ENCODE assay signal across 8 mouse cellular contexts in the genomic region with DNA sequence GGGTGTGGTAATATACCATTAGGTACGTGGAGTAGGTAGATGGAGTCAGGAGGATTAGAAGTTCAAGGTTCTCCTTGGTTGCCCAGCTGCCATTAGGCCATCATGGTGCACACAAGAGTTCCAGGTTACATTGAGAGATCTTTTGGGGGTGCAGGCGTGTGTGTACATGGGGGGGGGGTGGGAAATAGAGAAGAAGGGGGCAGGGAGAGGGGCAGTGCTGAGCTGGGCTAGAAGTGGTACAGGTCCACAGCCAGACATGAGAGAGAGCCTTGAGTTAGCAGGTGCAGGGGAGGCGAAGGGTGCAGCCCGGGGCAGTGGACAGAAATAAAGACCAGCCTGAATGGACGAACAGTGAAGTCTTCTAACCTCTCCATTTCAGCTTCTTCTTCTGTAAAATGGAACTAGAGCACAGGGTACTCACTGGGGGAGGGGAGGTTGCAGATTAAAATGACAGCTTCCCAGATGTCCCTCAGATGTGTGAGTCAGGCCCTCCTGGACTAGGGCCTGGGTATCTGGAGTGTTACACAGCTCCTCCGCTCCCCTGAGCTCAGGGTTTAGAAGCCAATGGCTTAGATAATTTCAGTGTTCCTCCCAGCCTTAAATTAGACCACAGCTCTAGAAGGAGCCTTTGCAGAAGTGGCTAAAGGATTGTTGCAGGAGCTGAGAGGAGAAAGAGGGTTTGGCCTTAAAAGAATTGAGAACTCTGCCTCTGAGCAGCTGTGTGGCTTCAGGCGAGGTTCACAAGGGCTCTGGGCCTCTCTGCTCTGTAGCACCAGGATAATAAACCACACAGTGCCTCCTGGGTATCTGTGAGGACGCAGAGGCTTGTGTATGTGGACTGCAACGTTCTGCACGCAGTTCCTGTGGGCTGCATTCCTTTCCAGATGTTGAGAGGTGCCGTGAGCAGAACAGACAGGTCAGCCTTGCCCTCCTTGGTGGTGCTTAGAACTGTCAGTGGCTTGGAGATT. TPM values are rescaled to one million over a fixed set of nuclear protein-coding genes. Genes with fewer than 3 reads are reported as not detected.
DNase-seq lines count a peak whose midpoint lies in the region; ATAC-seq and TF ChIP-seq lines count a peak whose summit lies in the region.
"Had no signal": no experiment of that assay in that cellular context is flagged by ENCODE, and none has a peak within 500 bp of the region (broad histone marks: within the 10 kb centered on the region; RNA-seq: fewer than 3 reads in every experiment).

No protein-coding gene starts in this region.

- H3K4me1 ChIP-seq in kidney, embryonic 15.5 days = peaks cover 68% of the 10 kb centered on the region
- peaks cover 70% of the 10 kb centered on the region for H3K4me1 ChIP-seq in heart, embryonic 15.5 days (replicated peaks)
- peaks cover 43% of the 10 kb centered on the region for H3K4me1 ChIP-seq in liver, postnatal 0 days (ENCODE audit: insufficient read depth)

- no peak for TF ChIP-seq EP300 in liver, postnatal 0 days (IDR thresholded peaks at IDR 0.05; ENCODE audit: low read depth)

- no peak for DNase-seq in kidney, adult 11 months
- peak; percentile 81 for DNase-seq in MN1 (ENCODE audit: low spot score)
- DNase-seq in liver, postnatal 0 days = no peak
- DNase-seq in B cell, adult 2 months = no peak
- no peak for DNase-seq in cerebellum, postnatal 4 days (ENCODE audit: low spot score in 2 of 2)
- DNase-seq: embryo, embryonic 11 days had no signal

- H3K27me3 ChIP-seq in kidney, embryonic 15.5 days = no peaks in the 10 kb centered on the region
- no peaks in the 10 kb centered on the region for H3K27me3 ChIP-seq in heart, embryonic 15.5 days
- no peaks in the 10 kb centered on the region for H3K27me3 ChIP-seq in liver, postnatal 0 days (ENCODE audit: insufficient read depth, low read length)

- H3K27ac ChIP-seq in kidney, embryonic 15.5 days = peak overlapping the region; percentile 70
- peak overlapping the region; percentile 91 for H3K27ac ChIP-seq in heart, embryonic 15.5 days
- peak overlapping the region; percentile 86 for H3K27ac ChIP-seq in liver, postnatal 0 days (ENCODE audit: low read depth)

- no peak overlapping the region for H3K4me3 ChIP-seq in kidney, embryonic 15.5 days (replicated peaks)
- H3K4me3 ChIP-seq in heart, embryonic 15.5 days = no peak overlapping the region
- H3K4me3 ChIP-seq in liver, postnatal 0 days (ENCODE audit: low read depth, low read length) = no peak overlapping the region

- peaks cover 56% of the 10 kb centered on the region for H3K36me3 ChIP-seq in kidney, embryonic 15.5 days
- H3K36me3 ChIP-seq in heart, embryonic 15.5 days = peaks cover 36% of the 10 kb centered on the region
- H3K36me3 ChIP-seq in liver, postnatal 0 days (replicated peaks; ENCODE audit: insufficient read depth, low read length) = peaks cover 15% of the 10 kb centered on the region

- ATAC-seq in kidney, embryonic 15.5 days (replicated peaks; ENCODE audit: low FRiP score) = no peak
- ATAC-seq in heart, embryonic 15.5 days (replicated peaks; ENCODE audit: insufficient number of reproducible peaks, insufficient read depth, low FRiP score, low read depth) = no peak
- peak; percentile 24 for ATAC-seq in liver, postnatal 0 days

- H3K4me2 ChIP-seq in kidney, embryonic 15.5 days = 0 out of 2 replicates have a peak overlapping the region, but pooled peaks have one; percentile 7
- H3K4me2 ChIP-seq in heart, embryonic 15.5 days = no peak overlapping the region
- no peak overlapping the region for H3K4me2 ChIP-seq in liver, postnatal 0 days (ENCODE audit: low read depth, low read length)

- no peaks in the 10 kb centered on the region for H3K9me3 ChIP-seq in kidney, embryonic 15.5 days (replicated peaks)
- H3K9me3 ChIP-seq in heart, embryonic 15.5 days (replicated peaks) = no peaks in the 10 kb centered on the region
- no peaks in the 10 kb centered on the region for H3K9me3 ChIP-seq in liver, postnatal 0 days (ENCODE audit: low read length)

- no peak overlapping the region for H3K9ac ChIP-seq in kidney, embryonic 15.5 days
- H3K9ac ChIP-seq in heart, embryonic 15.5 days = no peak overlapping the region
- H3K9ac ChIP-seq in liver, postnatal 0 days (replicated peaks) = peak overlapping the region; percentile 41; the same call in 1 of the 2 replicates

- TF ChIP-seq CTCF in liver, postnatal 0 days (IDR thresholded peaks at IDR 0.05; ENCODE audit: low read depth) = no peak

- 62% methylated on average over 11 of the region's 11 CpGs for WGBS in kidney, embryonic 15.5 days
- 53% methylated on average over 11 of the region's 11 CpGs for WGBS in heart, embryonic 15.5 days
- 42% methylated on average over 11 of the region's 11 CpGs for WGBS in liver, postnatal 0 days (ENCODE audit: insufficient replicate concordance)

RNA-seq across cellular contexts. Expression of gene Ahdc1, which starts 47.7 kb away (rescaled TPM):
- 7.4 and 10.1 TPM in 2 replicates for polyA plus RNA-seq in kidney, embryonic 15.5 days (2015; fragmentation: Nextera tagmentation; extraction: Ambion mirVana)
- 6.3 and 8.5 TPM in 2 replicates for polyA plus RNA-seq in heart, embryonic 15.5 days (2015; fragmentation: Nextera tagmentation; extraction: Ambion mirVana)
- polyA plus RNA-seq in liver, postnatal 0 days (2015; fragmentation: Nextera tagmentation; extraction: Ambion mirVana) = 0.76 and 0.87 TPM in 2 replicates
